Comparison of ENCODE assay signal across 34 mouse cellular contexts in genomic region chr12:107444681-107445080, GRCm38 (mm10). TPM values are rescaled to one million over a fixed set of nuclear protein-coding genes. Genes with fewer than 3 reads are reported as not detected.
"Had no signal": no experiment of that assay in that cellular context is flagged by ENCODE, and none has a peak within 500 bp of the region (broad histone marks: within the 10 kb centered on the region; RNA-seq: fewer than 3 reads in every experiment).

No protein-coding gene starts in this region.

- H3K27ac ChIP-seq: kidney, embryonic 15.5 days; left cerebral cortex, adult 2 months; liver, embryonic 13.5 days; midbrain, embryonic 13.5 days; neural tube, embryonic 12.5 days; stomach, postnatal 0 days had no signal

- DNase-seq: kidney, adult 11 months; kidney, adult 8-10 months; kidney, postnatal 10 days; kidney, postnatal 36 days; layer of hippocampus, postnatal 36 days; liver, embryonic 13.5 days; lung, adult 2 months; lung, postnatal 14 days; lung, postnatal 4 days; right cerebral cortex, adult 18-20 months; right cerebral cortex, postnatal 14 days; right cerebral cortex, postnatal 4 days; thymus, adult 2 months; thymus, postnatal 14 days; thymus, postnatal 4 days had no signal

- H3K4me3 ChIP-seq: kidney, embryonic 15.5 days; left cerebral cortex, adult 2 months; liver, embryonic 13.5 days; midbrain, embryonic 13.5 days; neural tube, embryonic 12.5 days had no signal

- H3K27me3 ChIP-seq: kidney, embryonic 15.5 days; liver, embryonic 13.5 days; midbrain, embryonic 13.5 days; neural tube, embryonic 12.5 days had no signal

- H3K9ac ChIP-seq: kidney, embryonic 15.5 days; liver, embryonic 13.5 days; midbrain, embryonic 13.5 days; neural tube, embryonic 12.5 days had no signal

- H3K9me3 ChIP-seq: kidney, embryonic 15.5 days; liver, embryonic 13.5 days; midbrain, embryonic 13.5 days; neural tube, embryonic 12.5 days had no signal

- H3K36me3 ChIP-seq: kidney, embryonic 15.5 days; liver, embryonic 13.5 days; midbrain, embryonic 13.5 days; neural tube, embryonic 12.5 days had no signal

- H3K4me1 ChIP-seq: kidney, embryonic 15.5 days; liver, embryonic 13.5 days; neural tube, embryonic 12.5 days had no signal

- H3K4me2 ChIP-seq: kidney, embryonic 15.5 days; liver, embryonic 13.5 days; midbrain, embryonic 13.5 days; neural tube, embryonic 12.5 days had no signal

- ATAC-seq: midbrain, embryonic 13.5 days had no signal

RNA-seq across cellular contexts. Expression of gene 3110018I06Rik, which starts 43.8 kb away (rescaled TPM):
- total RNA-seq: layer of hippocampus, adult 8-10 months; layer of hippocampus, postnatal 10 days; layer of hippocampus, postnatal 36 days; left cerebral cortex, adult 2 months; left cerebral cortex, postnatal 10 days; left cerebral cortex, postnatal 36 days; liver, adult 2 months; megakaryocyte progenitor cell, adult 5-6 weeks; megakaryocyte-erythroid progenitor cell, adult 5-6 weeks; midbrain, postnatal 0 days; neutrophil, adult 5-6 weeks had no signal
- polyA plus RNA-seq: kidney, embryonic 15.5 days; limb, embryonic 11.5 days; limb, embryonic 14.5 days; liver, adult 2 months; liver, embryonic 13.5 days; liver, embryonic 16.5 days; lung, adult 2 months; lung, embryonic 16.5 days; midbrain, embryonic 13.5 days; midbrain, postnatal 0 days; neural tube, embryonic 12.5 days; stomach, embryonic 14.5 days; stomach, postnatal 0 days; thymus, adult 2 months had no signal
